Comparison of ENCODE assay signal across 25 mouse cellular contexts in genomic region chr6:18856487-18857078, GRCm38 (mm10). TPM values are rescaled to one million over a fixed set of nuclear protein-coding genes. Genes with fewer than 3 reads are reported as not detected.
DNase-seq lines count a peak whose midpoint lies in the region; ATAC-seq and TF ChIP-seq lines count a peak whose summit lies in the region.
"Had no signal": no experiment of that assay in that cellular context is flagged by ENCODE, and none has a peak within 500 bp of the region (broad histone marks: within the 10 kb centered on the region; RNA-seq: fewer than 3 reads in every experiment).

No protein-coding gene starts in this region.

- TF ChIP-seq CTCF in hindbrain, postnatal 0 days (IDR thresholded peaks at IDR 0.05; ENCODE audit: low read depth): no peak
- TF ChIP-seq CTCF in liver, postnatal 0 days (IDR thresholded peaks at IDR 0.05; ENCODE audit: low read depth): no peak

- no peaks in the 10 kb centered on the region for H3K4me1 ChIP-seq in hindbrain, postnatal 0 days (ENCODE audit: insufficient read depth, low read length)
- H3K4me1 ChIP-seq in hindbrain, embryonic 16.5 days (ENCODE audit: control insufficient read depth, insufficient read depth, low read depth, low read length): no peaks in the 10 kb centered on the region
- no peaks in the 10 kb centered on the region for H3K4me1 ChIP-seq in liver, embryonic 11.5 days (replicated peaks; ENCODE audit: control insufficient read depth, insufficient read depth, low read length)
- no peaks in the 10 kb centered on the region for H3K4me1 ChIP-seq in liver, postnatal 0 days (ENCODE audit: insufficient read depth)
- H3K4me1 ChIP-seq in forebrain, embryonic 15.5 days: peaks cover 5% of the 10 kb centered on the region; the same call in 1 of the 2 replicates
- H3K4me1 ChIP-seq: heart, embryonic 13.5 days; limb, embryonic 10.5 days; liver, embryonic 13.5 days; lung, embryonic 15.5 days had no signal

- no peak overlapping the region for H3K4me3 ChIP-seq in hindbrain, postnatal 0 days (ENCODE audit: low read length)
- H3K4me3 ChIP-seq in hindbrain, embryonic 16.5 days (ENCODE audit: low read length): no peak overlapping the region
- no peak overlapping the region for H3K4me3 ChIP-seq in liver, embryonic 11.5 days (ENCODE audit: low read depth, low read length)
- H3K4me3 ChIP-seq in liver, postnatal 0 days (ENCODE audit: low read depth, low read length): no peak overlapping the region
- no peak overlapping the region for H3K4me3 ChIP-seq in forebrain, embryonic 15.5 days
- H3K4me3 ChIP-seq: heart, embryonic 13.5 days; limb, embryonic 10.5 days; liver, embryonic 13.5 days; lung, embryonic 15.5 days had no signal

- no peak for DNase-seq in hindbrain, postnatal 0 days (ENCODE audit: low spot score)
- DNase-seq in liver, embryonic 11.5 days (ENCODE audit: low spot score): no peak
- no peak for DNase-seq in liver, postnatal 0 days
- peak; percentile 63 for DNase-seq in brain, adult 2 months (ENCODE audit: low read depth, low spot score)
- no peak for DNase-seq in cerebellum, postnatal 10 days
- DNase-seq: cerebellum, adult 2 months; gastrocnemius, postnatal 14 days; heart, adult 18-20 months; liver, embryonic 13.5 days; midbrain, embryonic 14.5 days; retina, postnatal 1 day; right cerebral cortex, postnatal 4 days had no signal

- 0 out of 2 replicates have a peak, but pooled peaks have one; percentile 21 for ATAC-seq in hindbrain, postnatal 0 days
- ATAC-seq in hindbrain, embryonic 16.5 days: no peak
- 0 out of 2 replicates have a peak, but pooled peaks have one; percentile 34 for ATAC-seq in liver, embryonic 11.5 days (replicated peaks; ENCODE audit: low FRiP score)
- no peak for ATAC-seq in liver, postnatal 0 days
- ATAC-seq in forebrain, embryonic 15.5 days (replicated peaks): peak; percentile 36

- H3K9me3 ChIP-seq in hindbrain, postnatal 0 days (ENCODE audit: low read length): no peaks in the 10 kb centered on the region
- H3K9me3 ChIP-seq in hindbrain, embryonic 16.5 days (ENCODE audit: control insufficient read depth, low read length): no peaks in the 10 kb centered on the region
- no peaks in the 10 kb centered on the region for H3K9me3 ChIP-seq in liver, embryonic 11.5 days (ENCODE audit: control insufficient read depth, low read length)
- no peaks in the 10 kb centered on the region for H3K9me3 ChIP-seq in liver, postnatal 0 days (ENCODE audit: low read length)
- H3K9me3 ChIP-seq in forebrain, embryonic 15.5 days: no peaks in the 10 kb centered on the region
- H3K9me3 ChIP-seq: limb, embryonic 10.5 days; liver, embryonic 13.5 days; lung, embryonic 15.5 days had no signal

- H3K4me2 ChIP-seq in hindbrain, postnatal 0 days (ENCODE audit: low read depth, low read length): no peak overlapping the region
- no peak overlapping the region for H3K4me2 ChIP-seq in hindbrain, embryonic 16.5 days (ENCODE audit: low read length)
- no peak overlapping the region for H3K4me2 ChIP-seq in liver, embryonic 11.5 days
- no peak overlapping the region for H3K4me2 ChIP-seq in liver, postnatal 0 days (ENCODE audit: low read depth, low read length)
- no peak overlapping the region for H3K4me2 ChIP-seq in forebrain, embryonic 15.5 days (replicated peaks)
- H3K4me2 ChIP-seq: heart, embryonic 13.5 days; liver, embryonic 13.5 days; lung, embryonic 15.5 days had no signal

- no peaks in the 10 kb centered on the region for H3K27me3 ChIP-seq in hindbrain, postnatal 0 days (ENCODE audit: insufficient read depth, low read length)
- H3K27me3 ChIP-seq in hindbrain, embryonic 16.5 days (replicated peaks; ENCODE audit: control insufficient read depth, insufficient read depth, low read length): no peaks in the 10 kb centered on the region
- no peaks in the 10 kb centered on the region for H3K27me3 ChIP-seq in liver, embryonic 11.5 days (replicated peaks; ENCODE audit: control insufficient read depth, insufficient read depth, low read length)
- H3K27me3 ChIP-seq in liver, postnatal 0 days (ENCODE audit: insufficient read depth, low read length): no peaks in the 10 kb centered on the region
- no peaks in the 10 kb centered on the region for H3K27me3 ChIP-seq in forebrain, embryonic 15.5 days
- H3K27me3 ChIP-seq: heart, embryonic 13.5 days; liver, embryonic 13.5 days; lung, embryonic 15.5 days had no signal

- H3K27ac ChIP-seq in hindbrain, postnatal 0 days: no peak overlapping the region
- H3K27ac ChIP-seq in hindbrain, embryonic 16.5 days (ENCODE audit: low read depth, low read length): no peak overlapping the region
- H3K27ac ChIP-seq in liver, embryonic 11.5 days (ENCODE audit: low read depth, low read length): no peak overlapping the region
- H3K27ac ChIP-seq in liver, postnatal 0 days (ENCODE audit: low read depth): no peak overlapping the region
- no peak overlapping the region for H3K27ac ChIP-seq in forebrain, embryonic 15.5 days (replicated peaks)
- H3K27ac ChIP-seq: heart, embryonic 13.5 days; kidney, postnatal 0 days; limb, embryonic 10.5 days; liver, embryonic 13.5 days; lung, embryonic 15.5 days; macrophage had no signal

- over 99% methylated on average over 3 of the region's 3 CpGs for WGBS in hindbrain, postnatal 0 days
- WGBS in hindbrain, embryonic 16.5 days: 97% methylated on average over 3 of the region's 3 CpGs
- 95% methylated on average over 3 of the region's 3 CpGs for WGBS in liver, embryonic 11.5 days
- 80% methylated on average over 3 of the region's 3 CpGs for WGBS in liver, postnatal 0 days (ENCODE audit: insufficient replicate concordance)
- WGBS in forebrain, embryonic 15.5 days: 97% methylated on average over 3 of the region's 3 CpGs

- no peak overlapping the region for H3K9ac ChIP-seq in hindbrain, postnatal 0 days (replicated peaks; ENCODE audit: low read length)
- no peak overlapping the region for H3K9ac ChIP-seq in hindbrain, embryonic 16.5 days (ENCODE audit: low read depth, low read length)
- no peak overlapping the region for H3K9ac ChIP-seq in liver, embryonic 11.5 days (ENCODE audit: low read depth, low read length)
- no peak overlapping the region for H3K9ac ChIP-seq in liver, postnatal 0 days (replicated peaks)
- no peak overlapping the region for H3K9ac ChIP-seq in forebrain, embryonic 15.5 days (replicated peaks)
- H3K9ac ChIP-seq: heart, embryonic 13.5 days; liver, embryonic 13.5 days; lung, embryonic 15.5 days had no signal

- peaks cover 22% of the 10 kb centered on the region for H3K36me3 ChIP-seq in hindbrain, postnatal 0 days (ENCODE audit: insufficient read depth, low read length)
- H3K36me3 ChIP-seq in hindbrain, embryonic 16.5 days (ENCODE audit: control insufficient read depth, insufficient read depth, low read length): peaks cover 11% of the 10 kb centered on the region
- H3K36me3 ChIP-seq in liver, embryonic 11.5 days (ENCODE audit: control insufficient read depth, insufficient read depth, low read length): peaks cover 17% of the 10 kb centered on the region
- H3K36me3 ChIP-seq in liver, postnatal 0 days (replicated peaks; ENCODE audit: insufficient read depth, low read length): peaks cover 30% of the 10 kb centered on the region
- H3K36me3 ChIP-seq in forebrain, embryonic 15.5 days: peaks cover 52% of the 10 kb centered on the region

- TF ChIP-seq EP300 in liver, postnatal 0 days (IDR thresholded peaks at IDR 0.05; ENCODE audit: low read depth): no peak

RNA-seq across cellular contexts. Expression of gene Lsm8, which starts 8.2 kb away (rescaled TPM):
- 36.5 and 41.3 TPM in 2 replicates for total RNA-seq in hindbrain, postnatal 0 days (2014; rRNA removed)
- polyA plus RNA-seq in hindbrain, postnatal 0 days (2015; fragmentation: Nextera tagmentation; extraction: Ambion mirVana): 86.5 and 93.8 TPM in 2 replicates
- polyA plus RNA-seq in hindbrain, embryonic 16.5 days (2015; fragmentation: Nextera tagmentation; extraction: Ambion mirVana): 89.0 and 89.1 TPM in 2 replicates
- polyA plus RNA-seq in liver, embryonic 11.5 days (2014; fragmentation: Nextera tagmentation; extraction: Ambion mirVana): 172 and 192 TPM in 2 replicates
- 66.5 and 67.9 TPM in 2 replicates for polyA plus RNA-seq in liver, postnatal 0 days (2015; fragmentation: Nextera tagmentation; extraction: Ambion mirVana)
- polyA plus RNA-seq in forebrain, embryonic 15.5 days (2015; fragmentation: Nextera tagmentation; extraction: Ambion mirVana): 184 and 191 TPM in 2 replicates

RNA-seq across cellular contexts. Expression of gene Ankrd7, which starts 9.5 kb away (rescaled TPM):
- total RNA-seq in hindbrain, postnatal 0 days (2014; rRNA removed): not detected in 2 replicates
- not detected in 2 replicates for polyA plus RNA-seq in hindbrain, postnatal 0 days (2015; fragmentation: Nextera tagmentation; extraction: Ambion mirVana)
- not detected in 2 replicates for polyA plus RNA-seq in hindbrain, embryonic 16.5 days (2015; fragmentation: Nextera tagmentation; extraction: Ambion mirVana)
- polyA plus RNA-seq in liver, embryonic 11.5 days (2014; fragmentation: Nextera tagmentation; extraction: Ambion mirVana): 0.23 TPM in 1 of 2 replicates, not detected in the other
- not detected in 2 replicates for polyA plus RNA-seq in liver, postnatal 0 days (2015; fragmentation: Nextera tagmentation; extraction: Ambion mirVana)
- polyA plus RNA-seq in forebrain, embryonic 15.5 days (2015; fragmentation: Nextera tagmentation; extraction: Ambion mirVana): 0.15 and 0.24 TPM in 2 replicates
- total RNA-seq: adrenal gland, adult 18-20 months; adrenal gland, postnatal 4 days; gastrocnemius, postnatal 14 days; heart, adult 18-20 months; heart, postnatal 25 days; left cerebral cortex, adult 8-10 months had no signal
- polyA plus RNA-seq: C2C12; embryonic facial prominence, embryonic 11.5 days; heart, embryonic 13.5 days; kidney, postnatal 0 days; liver, embryonic 13.5 days; macrophage; midbrain, embryonic 14.5 days had no signal

Comparison
In these comparisons a context has a peak if more than half of its experiments do, and no peak if none do; other contexts are left out.
1. ATAC-seq: peak in hindbrain, postnatal 0 days (single experiment), liver, embryonic 11.5 days (single experiment) and forebrain, embryonic 15.5 days (single experiment); none in hindbrain, embryonic 16.5 days (single experiment) and liver, postnatal 0 days (single experiment).